Mouse (Mus musculus) fat pad, adult 2 months (tissue): ENCODE measurements at regions not wholly inside any gene's neighbourhood (a gene's known extent, or its start where the extent isn't known, plus 50 kb on each side); places are given as distances from the start of the nearest gene placed in this dataset.

ENCODE experiments used
- DNase-seq: peaks from one replicate; pipeline ENCODE4 v3.0.0-alpha.2; 2011; ENCODE audit warnings: low read depth, low spot score; ENCODE audit errors: extremely low read depth

DNA sequence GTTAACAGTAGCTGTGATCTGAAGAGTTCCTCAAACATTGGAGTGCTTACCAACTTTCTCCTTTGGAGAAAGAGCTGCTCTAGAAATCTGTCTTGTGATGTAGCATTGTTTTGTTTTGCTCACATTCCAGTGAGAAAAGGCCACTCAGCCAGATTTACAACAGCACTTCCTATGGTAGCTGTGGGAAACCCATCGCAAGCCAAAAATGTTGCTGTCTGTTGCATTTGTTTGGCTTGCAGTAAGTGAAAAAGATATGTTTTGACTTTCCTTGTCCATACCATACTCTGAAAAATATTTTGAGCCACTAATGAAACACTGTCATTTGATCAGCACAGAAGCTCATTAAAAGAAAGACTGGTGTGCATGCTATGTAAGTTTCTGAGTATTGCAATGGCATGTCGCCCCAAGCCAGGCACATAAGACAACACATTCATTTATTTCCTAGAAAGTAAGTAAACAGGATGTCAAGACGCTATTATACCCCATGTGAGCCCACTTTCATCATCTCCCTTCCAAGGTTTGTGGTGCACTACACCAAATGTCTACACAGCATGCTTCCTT lies 66.2 kb downstream of the Car2 start:
- no peak for DNase-seq

DNA sequence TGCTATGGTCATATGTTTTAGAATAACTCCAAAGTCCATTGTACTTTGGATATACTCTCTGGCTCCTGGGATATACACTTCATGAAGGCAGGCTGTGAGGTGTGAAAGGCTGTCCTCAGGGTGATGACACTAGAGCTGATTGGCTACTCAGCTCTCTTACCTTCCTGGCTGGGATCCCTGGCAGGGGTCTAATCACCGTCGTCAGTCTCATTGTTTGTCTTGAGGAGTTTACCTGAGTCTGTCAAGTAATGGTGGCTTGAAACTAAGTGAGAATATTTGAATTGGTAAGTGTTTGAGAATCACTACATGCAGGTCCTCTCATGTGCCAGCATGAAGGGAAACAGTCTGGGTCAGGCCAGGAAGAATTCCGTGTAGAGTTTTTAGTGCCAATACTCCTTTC lies 66.9 kb downstream of the Car2 start:
- no peak for DNase-seq

DNA sequence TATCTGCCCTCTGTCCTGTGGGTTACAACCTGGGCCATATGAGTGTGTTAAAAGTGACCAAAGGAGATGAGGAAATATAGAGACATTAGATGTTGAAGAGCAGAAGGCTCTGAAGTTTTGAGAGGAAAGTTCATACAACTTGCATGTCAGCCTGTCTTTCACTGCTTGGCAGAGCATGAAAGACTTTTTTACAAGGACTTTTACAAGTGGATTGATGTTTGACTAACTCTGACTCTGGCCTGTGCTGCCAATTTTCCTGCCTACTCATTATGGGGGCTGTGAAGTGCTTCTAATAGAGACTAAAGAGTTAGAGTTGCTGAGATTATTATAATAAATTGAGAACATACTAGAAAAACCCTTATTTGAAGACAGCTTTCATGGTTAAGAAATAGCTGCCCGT lies 71.4 kb downstream of the Car2 start:
- DNase-seq, result no peak

- DNase-seq, result no peak
Measured at GRCm38 (mm10) chr3:14958277-14958676, 72.2 kb downstream of the Car2 start.

DNA sequence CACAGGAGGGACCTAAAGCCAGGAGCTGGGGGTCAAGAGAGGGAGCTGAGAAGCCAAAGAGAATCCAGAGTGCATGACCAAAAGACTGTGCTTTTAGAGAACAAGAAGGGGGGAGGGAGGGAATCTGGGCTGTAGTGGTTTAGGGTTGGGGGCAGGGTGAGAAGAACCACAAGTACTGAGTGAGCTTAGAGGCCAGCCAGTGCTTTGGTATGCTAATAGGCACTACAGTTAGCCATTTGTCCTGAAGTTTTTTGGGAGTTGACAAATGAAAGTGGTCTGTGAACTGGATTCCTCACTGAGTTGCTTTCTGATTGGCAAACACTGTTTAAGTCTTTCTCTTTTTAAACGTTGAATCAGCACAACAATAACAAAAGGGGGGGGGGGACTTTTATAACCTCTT lies 73.5 kb downstream of the Car2 start:
- DNase-seq, result no peak

DNA sequence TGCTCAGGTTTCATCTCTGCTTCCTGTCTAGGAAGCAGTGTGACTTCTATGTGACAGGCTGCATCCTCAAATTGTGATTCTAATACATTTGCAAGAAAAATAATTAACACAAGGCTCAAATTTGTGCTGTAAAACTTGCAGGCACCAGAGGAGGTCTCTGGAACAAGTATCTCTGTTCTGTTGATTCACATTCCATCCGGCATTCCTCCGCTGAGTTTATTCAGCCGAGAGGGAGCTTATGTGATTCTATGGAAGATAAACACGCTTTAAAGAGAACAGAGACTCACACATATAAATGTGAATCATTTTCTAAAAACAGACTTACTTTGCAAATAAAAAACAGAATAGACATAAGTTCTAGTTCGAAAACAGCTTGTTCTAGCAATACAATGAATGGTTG lies 78.7 kb downstream of the Car2 start:
- no peak for DNase-seq

DNA sequence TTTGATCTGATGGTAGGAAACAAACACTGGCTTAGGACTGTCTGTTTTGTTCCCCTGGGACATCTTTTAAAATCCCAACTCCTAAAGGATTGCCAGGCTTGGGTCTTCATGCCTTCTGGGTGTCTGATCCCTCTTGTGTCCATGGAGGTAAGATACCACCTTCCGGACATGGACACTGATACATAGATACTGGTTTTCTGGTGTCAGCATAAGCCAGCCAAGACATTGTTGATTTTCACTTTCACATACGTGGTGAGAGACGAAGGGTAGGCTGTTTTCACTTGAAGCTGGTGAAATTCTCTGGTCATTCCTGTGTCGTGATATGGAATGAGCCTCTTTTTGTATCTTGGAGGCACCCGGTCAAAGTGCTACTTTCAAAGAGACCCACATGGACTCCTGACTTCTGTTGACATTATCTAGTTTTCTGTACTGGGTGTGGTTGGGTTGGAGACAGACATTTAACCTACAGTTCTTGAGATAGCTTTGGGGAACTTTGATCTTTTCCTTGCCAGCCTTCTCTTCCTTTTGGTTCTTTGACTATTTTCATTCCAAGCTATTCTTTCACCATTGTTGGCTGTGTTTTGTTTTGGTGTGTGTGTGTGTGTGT lies 79.5 kb downstream of the Car2 start:
- no peak for DNase-seq

GRCm38 (mm10) chr3:14967235-14967634 lies 81.2 kb downstream of the Car2 start:
- no peak for DNase-seq

- no peak for DNase-seq
Measured at GRCm38 (mm10) chr3:14968345-14968744, 82.3 kb downstream of the Car2 start.

DNA sequence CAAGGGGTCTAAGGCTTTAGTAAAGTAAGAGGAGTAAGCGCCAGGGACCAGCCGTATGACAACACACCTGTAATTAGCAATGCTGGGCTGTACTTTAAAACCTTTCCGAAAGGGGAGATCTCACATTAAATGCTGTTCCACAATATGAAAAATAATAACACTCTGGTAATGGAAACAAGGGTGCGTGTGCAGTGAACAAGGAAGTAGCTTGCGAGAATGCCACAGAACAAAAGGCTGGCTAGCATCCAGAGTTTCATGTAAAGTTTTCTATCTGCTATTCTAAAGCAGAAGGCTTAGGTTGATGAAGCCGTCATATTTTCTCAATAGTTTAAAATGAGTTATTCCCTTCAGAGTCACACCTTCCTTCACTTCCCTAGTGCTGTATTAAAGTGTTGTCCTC lies 83.6 kb downstream of the Car2 start:
- no peak for DNase-seq

DNA sequence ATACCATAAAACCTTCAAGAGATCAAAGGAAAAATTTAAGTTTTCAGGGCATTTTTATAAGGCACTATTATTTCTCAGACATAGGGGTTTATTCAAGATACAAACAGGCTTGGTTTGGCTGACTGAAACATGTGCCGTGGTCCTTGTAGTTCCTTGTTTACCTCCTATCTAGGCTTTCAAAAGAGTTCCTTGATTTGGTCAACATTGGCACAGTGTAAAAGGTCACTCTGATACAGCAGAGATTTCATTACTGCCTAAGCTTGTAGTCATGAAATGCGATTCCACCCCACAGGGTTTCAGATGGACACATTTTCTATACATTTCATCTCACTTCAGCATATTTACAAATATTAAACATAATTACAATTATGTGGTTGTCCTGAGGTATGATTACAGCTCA lies 85.6 kb downstream of the Car2 start:
- DNase-seq, result no peak

DNA sequence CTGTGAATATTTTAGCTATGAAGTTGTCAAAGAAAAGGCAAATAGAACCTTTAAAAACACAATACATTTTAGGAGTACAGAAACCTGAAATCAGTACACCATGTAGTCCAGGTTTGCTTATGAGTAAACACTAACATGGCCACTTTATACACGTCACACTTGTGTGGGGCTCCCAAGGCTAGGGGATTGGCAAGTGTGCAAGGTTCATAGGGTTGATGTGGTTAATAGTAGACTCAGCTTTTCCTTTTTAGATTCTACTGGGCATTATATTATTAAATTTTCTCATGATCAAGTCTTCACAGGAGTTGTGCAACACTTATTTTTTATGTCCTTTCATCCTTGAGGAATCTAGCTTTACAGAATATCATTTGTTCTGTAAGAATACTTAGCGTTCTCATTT lies 88.7 kb downstream of the Car2 start:
- no peak for DNase-seq

- DNase-seq, result no peak
Measured at GRCm38 (mm10) chr3:14975203-14975602, 89.1 kb downstream of the Car2 start.

DNA sequence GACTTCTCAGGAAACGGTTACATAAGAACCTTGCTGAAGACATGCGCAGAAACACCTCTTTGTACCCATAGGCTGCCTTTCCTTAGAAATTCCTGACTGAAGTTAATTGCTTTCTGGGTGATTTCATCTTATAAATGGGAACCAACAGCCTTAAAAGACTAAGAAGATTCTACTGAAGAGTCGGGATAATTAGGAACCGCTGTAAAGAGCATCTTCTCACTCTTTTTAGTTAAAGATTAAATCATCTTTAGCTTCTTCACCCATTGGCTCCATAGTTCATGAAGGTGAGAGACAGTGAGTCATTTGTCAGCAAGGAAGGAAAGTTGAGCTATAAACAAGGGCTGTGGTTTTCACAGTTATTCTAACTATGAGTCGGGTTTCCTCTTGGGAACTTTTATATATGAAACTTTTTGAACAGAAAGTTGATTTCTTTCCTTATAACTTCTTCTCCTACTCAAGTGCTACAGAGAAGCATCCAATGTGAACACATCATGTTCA lies 93.1 kb downstream of the Car2 start:
- no peak for DNase-seq

DNA sequence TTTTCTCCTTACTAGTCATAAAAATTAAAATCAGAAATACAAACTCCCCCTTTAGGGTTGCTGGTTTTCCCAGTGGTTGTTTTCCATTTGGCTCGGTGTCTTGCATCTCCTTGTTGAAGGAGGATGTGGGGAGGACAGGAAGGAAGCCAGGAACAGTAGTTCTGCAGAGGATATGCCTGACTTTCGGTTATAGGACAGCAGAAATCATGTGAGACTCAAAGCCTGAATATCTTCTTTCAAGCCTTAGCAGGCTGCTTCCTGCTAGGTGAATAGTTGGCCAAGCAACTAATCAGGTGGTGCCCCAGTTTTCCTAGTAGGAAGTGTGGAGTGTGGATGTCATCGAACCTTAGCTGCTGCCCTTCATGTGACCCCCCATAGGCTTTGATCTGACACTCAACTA lies 103.6 kb downstream of the Car2 start:
- no peak for DNase-seq

DNA sequence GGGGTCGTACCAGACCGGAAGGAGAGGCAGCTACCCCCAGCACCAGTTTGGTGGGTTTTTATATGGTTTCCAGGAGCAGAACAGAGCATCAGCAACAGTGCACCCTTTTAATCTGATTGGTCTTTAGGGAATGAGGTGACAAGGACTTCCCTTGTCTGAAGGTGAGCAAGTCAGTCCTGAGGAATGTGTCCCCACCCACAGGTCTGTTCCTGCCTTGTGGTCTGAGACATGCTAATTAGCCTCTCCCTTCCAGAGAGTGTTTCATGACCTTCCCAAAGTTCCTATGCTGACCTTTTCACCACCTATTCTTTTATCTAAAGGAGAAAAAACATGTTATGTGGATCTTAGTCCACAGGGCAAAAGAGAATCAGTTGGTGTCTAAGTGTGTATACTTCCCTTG lies 107.9 kb downstream of the Car2 start:
- no peak for DNase-seq

DNA sequence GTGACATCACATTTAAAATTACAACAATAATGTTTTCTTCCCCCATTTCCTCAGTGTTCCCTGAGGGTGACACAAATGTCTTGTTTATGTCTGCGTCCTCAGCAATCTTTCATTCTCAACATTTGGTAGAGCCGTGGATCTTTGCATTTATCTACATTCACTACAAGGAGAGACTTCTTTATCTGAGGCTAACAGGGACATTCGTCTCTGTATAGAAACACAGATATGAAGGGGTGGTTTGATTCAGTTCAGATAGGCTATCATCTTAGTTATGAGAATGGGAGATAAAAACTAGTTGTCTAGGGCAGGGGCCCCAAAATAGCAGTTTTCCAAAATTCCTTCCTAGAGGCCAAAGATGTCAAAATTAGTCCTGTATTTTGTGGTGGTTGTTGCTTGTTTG lies 111.2 kb downstream of the Car2 start:
- no peak for DNase-seq

- no peak for DNase-seq
Measured at GRCm38 (mm10) chr3:14998521-14998920, 112.4 kb downstream of the Car2 start.

DNA sequence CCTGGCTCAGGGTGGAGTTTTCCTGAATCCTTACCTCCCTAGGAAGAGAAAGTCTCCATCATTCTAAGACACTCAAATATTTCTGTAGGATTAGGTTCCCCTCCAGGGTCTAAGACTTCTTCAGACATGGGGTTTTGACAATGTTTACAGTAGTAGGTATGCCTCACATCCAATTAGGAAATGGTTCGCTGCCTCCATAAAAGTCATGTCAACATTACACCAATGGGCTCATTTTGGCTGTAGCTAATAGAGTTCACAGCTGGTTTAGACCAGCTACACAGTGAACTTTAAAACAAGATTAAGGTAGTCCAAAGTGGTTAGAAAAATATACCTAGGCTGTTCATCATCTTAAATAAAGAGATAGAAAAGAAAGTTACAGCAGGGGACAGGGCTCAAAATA lies 113.3 kb downstream of the Car2 start:
- no peak for DNase-seq

DNA sequence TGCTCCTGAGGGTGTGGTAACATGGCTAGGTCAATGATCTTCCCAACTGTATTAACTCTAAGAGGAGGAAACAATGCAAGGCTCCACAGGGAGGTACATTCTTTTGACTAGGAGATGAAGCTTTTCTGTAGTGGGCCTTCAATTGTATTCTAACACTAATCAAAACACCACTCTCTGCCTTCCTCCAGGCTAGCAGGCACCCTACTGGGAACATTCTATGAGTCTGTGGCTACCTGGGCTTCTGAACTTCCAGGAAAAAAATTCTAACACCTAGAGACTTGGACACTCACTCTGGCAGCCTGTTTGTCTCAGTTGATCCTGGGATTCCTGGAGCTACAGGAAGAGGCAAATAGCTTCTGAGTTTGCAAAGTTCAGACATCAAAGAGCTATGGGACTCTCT lies 113.8 kb downstream of the Car2 start:
- no peak for DNase-seq

DNA sequence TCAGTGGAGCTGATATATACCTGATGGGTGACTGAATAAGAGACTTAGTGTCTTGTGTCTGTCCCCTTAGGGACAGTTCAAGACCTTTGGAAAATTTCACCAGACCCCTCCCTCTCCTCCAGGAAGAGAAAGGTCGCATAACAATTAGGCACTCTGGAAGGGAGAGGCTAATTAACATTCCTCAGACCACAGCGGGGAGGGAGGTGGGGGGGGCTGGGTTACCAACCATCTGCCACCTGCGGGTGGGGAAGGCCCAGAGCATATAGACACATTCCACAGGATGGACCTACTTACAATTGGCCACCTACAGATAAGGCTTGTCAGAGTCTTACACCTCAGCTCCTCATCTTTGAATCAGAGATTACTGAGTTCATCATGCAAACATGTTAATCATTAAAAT lies 114.6 kb downstream of the Car2 start:
- DNase-seq, result no peak

GRCm38 (mm10) chr3:15007821-15008220 lies 121.7 kb downstream of the Car2 start:
- DNase-seq, result peak; percentile 49

- DNase-seq, result peak; percentile 79
Measured at GRCm38 (mm10) chr3:15008501-15008900, 122.4 kb downstream of the Car2 start.
